Mouse (Mus musculus): Measurements from ENCODE around the gene Dnajb2. TPM values are rescaled to one million over a fixed set of nuclear protein-coding genes. Genes with fewer than 3 reads are reported as not detected.

Gene Dnajb2
- polyA plus RNA-seq, 1 experiment from 2014 or later, result 24.2 TPM

- no peak for DNase-seq (ENCODE audit: low spot score)
- Histone ChIP-seq H3K27me3 (ENCODE audit: control insufficient read depth, insufficient read depth, low read length) (no peaks in the 10 kb centered on the region), H3K4me3 (ENCODE audit: low read depth, low read length) (no peak overlapping the region), H3K4me2 (replicated peaks; ENCODE audit: low read depth) (no peak overlapping the region), H3K27ac (replicated peaks) (no peak overlapping the region), H3K4me1 (replicated peaks; ENCODE audit: control insufficient read depth, insufficient read depth) (peaks cover 3% of the 10 kb centered on the region; the same call in 1 of the 2 replicates), H3K36me3 (ENCODE audit: control insufficient read depth, insufficient read depth, low read length) (no peaks in the 10 kb centered on the region), H3K9me3 (ENCODE audit: control insufficient read depth, low read length) (no peaks in the 10 kb centered on the region), H3K9ac (ENCODE audit: low read length) (no peak overlapping the region)
- ATAC-seq (ENCODE audit: low FRiP score, low TSS enrichment), result no peak
- WGBS, result 8% methylated on average over 7 of the region's 7 CpGs
- no peak for TF ChIP-seq CTCF (IDR thresholded peaks at IDR 0.05; ENCODE audit: low read depth)
- no peak for TF ChIP-seq EP300 (optimal IDR thresholded peaks at IDR 0.05)
These were observed 53.2 kb downstream of the Dnajb2 start for GRCm38 (mm10) chr1:75289376-75289775.

- H3K36me3 ChIP-seq (ENCODE audit: control insufficient read depth, insufficient read depth, low read length), result no peaks in the 10 kb centered on the region
- no peak overlapping the region for H3K27ac ChIP-seq (replicated peaks)
- H3K4me3 ChIP-seq (ENCODE audit: low read depth, low read length), result no peak overlapping the region
- DNase-seq (ENCODE audit: low spot score) (no peak), ATAC-seq (ENCODE audit: low FRiP score, low TSS enrichment) (no peak)
- no peaks in the 10 kb centered on the region for H3K27me3 ChIP-seq (ENCODE audit: control insufficient read depth, insufficient read depth, low read length)
- H3K4me1 ChIP-seq (replicated peaks; ENCODE audit: control insufficient read depth, insufficient read depth), result peaks cover 3% of the 10 kb centered on the region; the same call in 1 of the 2 replicates
- no peak overlapping the region for H3K4me2 ChIP-seq (replicated peaks; ENCODE audit: low read depth)
- no peak overlapping the region for H3K9ac ChIP-seq (ENCODE audit: low read length)
- 57% methylated on average over 8 of the region's 8 CpGs for WGBS
- TF ChIP-seq CTCF (IDR thresholded peaks at IDR 0.05; ENCODE audit: low read depth) (no peak), EP300 (optimal IDR thresholded peaks at IDR 0.05) (no peak)
- H3K9me3 ChIP-seq (ENCODE audit: control insufficient read depth, low read length), result no peaks in the 10 kb centered on the region
These were observed 53.8 kb downstream of the Dnajb2 start for GRCm38 (mm10) chr1:75289888-75290431.

- H3K9me3 ChIP-seq (ENCODE audit: control insufficient read depth, low read length), result no peaks in the 10 kb centered on the region
- H3K9ac ChIP-seq (ENCODE audit: low read length), result no peak overlapping the region
- ATAC-seq (ENCODE audit: low FRiP score, low TSS enrichment) (no peak), DNase-seq (ENCODE audit: low spot score) (no peak)
- no peak overlapping the region for H3K4me2 ChIP-seq (replicated peaks; ENCODE audit: low read depth)
- H3K36me3 ChIP-seq (ENCODE audit: control insufficient read depth, insufficient read depth, low read length), result no peaks in the 10 kb centered on the region
- H3K4me3 ChIP-seq (ENCODE audit: low read depth, low read length), result no peak overlapping the region
- no peak overlapping the region for H3K27ac ChIP-seq (replicated peaks)
- TF ChIP-seq EP300 (optimal IDR thresholded peaks at IDR 0.05) (no peak), CTCF (IDR thresholded peaks at IDR 0.05; ENCODE audit: low read depth) (peak; percentile 62)
- H3K4me1 ChIP-seq (replicated peaks; ENCODE audit: control insufficient read depth, insufficient read depth), result peaks cover 3% of the 10 kb centered on the region; the same call in 1 of the 2 replicates
- H3K27me3 ChIP-seq (ENCODE audit: control insufficient read depth, insufficient read depth, low read length), result no peaks in the 10 kb centered on the region
These were observed 54.4 kb downstream of the Dnajb2 start for GRCm38 (mm10) chr1:75290582-75290981.

GRCm38 (mm10) chr1:75291321-75291720, 55.1 kb downstream of the Dnajb2 start:
- no peak overlapping the region for H3K4me3 ChIP-seq (ENCODE audit: low read depth, low read length)
- ATAC-seq (ENCODE audit: low FRiP score, low TSS enrichment), result no peak
- no peak overlapping the region for H3K27ac ChIP-seq (replicated peaks)
- 84% methylated on average over 8 of the region's 8 CpGs for WGBS
- H3K4me2 ChIP-seq (replicated peaks; ENCODE audit: low read depth), result no peak overlapping the region
- H3K9me3 ChIP-seq (ENCODE audit: control insufficient read depth, low read length), result no peaks in the 10 kb centered on the region
- H3K36me3 ChIP-seq (ENCODE audit: control insufficient read depth, insufficient read depth, low read length), result no peaks in the 10 kb centered on the region
- no peak for DNase-seq (ENCODE audit: low spot score)
- no peak overlapping the region for H3K9ac ChIP-seq (ENCODE audit: low read length)
- peaks cover 3% of the 10 kb centered on the region; the same call in 1 of the 2 replicates for H3K4me1 ChIP-seq (replicated peaks; ENCODE audit: control insufficient read depth, insufficient read depth)
- no peak for TF ChIP-seq EP300 (optimal IDR thresholded peaks at IDR 0.05)
- no peak for TF ChIP-seq CTCF (IDR thresholded peaks at IDR 0.05; ENCODE audit: low read depth)
- H3K27me3 ChIP-seq (ENCODE audit: control insufficient read depth, insufficient read depth, low read length), result no peaks in the 10 kb centered on the region

GRCm38 (mm10) chr1:75292476-75293330, 56.5 kb downstream of the Dnajb2 start:
- TF ChIP-seq EP300 (optimal IDR thresholded peaks at IDR 0.05), result no peak
- no peak for TF ChIP-seq CTCF (IDR thresholded peaks at IDR 0.05; ENCODE audit: low read depth)
- Histone ChIP-seq H3K9ac (ENCODE audit: low read length) (no peak overlapping the region), H3K4me2 (replicated peaks; ENCODE audit: low read depth) (no peak overlapping the region), H3K4me1 (replicated peaks; ENCODE audit: control insufficient read depth, insufficient read depth) (peaks cover 3% of the 10 kb centered on the region; the same call in 1 of the 2 replicates), H3K36me3 (ENCODE audit: control insufficient read depth, insufficient read depth, low read length) (no peaks in the 10 kb centered on the region), H3K4me3 (ENCODE audit: low read depth, low read length) (no peak overlapping the region), H3K27me3 (ENCODE audit: control insufficient read depth, insufficient read depth, low read length) (no peaks in the 10 kb centered on the region), H3K9me3 (ENCODE audit: control insufficient read depth, low read length) (no peaks in the 10 kb centered on the region), H3K27ac (replicated peaks) (no peak overlapping the region)
- 20% methylated on average over 12 of the region's 12 CpGs for WGBS
- DNase-seq (ENCODE audit: low spot score) (no peak), ATAC-seq (ENCODE audit: low FRiP score, low TSS enrichment) (peak; percentile 40; the same call in 1 of the 2 replicates)

GRCm38 (mm10) chr1:75293331-75293701, 57.1 kb downstream of the Dnajb2 start:
- Histone ChIP-seq H3K9ac (ENCODE audit: low read length) (no peak overlapping the region), H3K27ac (replicated peaks) (no peak overlapping the region), H3K36me3 (ENCODE audit: control insufficient read depth, insufficient read depth, low read length) (no peaks in the 10 kb centered on the region), H3K27me3 (ENCODE audit: control insufficient read depth, insufficient read depth, low read length) (no peaks in the 10 kb centered on the region), H3K4me2 (replicated peaks; ENCODE audit: low read depth) (no peak overlapping the region), H3K4me1 (replicated peaks; ENCODE audit: control insufficient read depth, insufficient read depth) (peaks cover 3% of the 10 kb centered on the region; the same call in 1 of the 2 replicates), H3K9me3 (ENCODE audit: control insufficient read depth, low read length) (no peaks in the 10 kb centered on the region), H3K4me3 (ENCODE audit: low read depth, low read length) (no peak overlapping the region)
- no peak for TF ChIP-seq CTCF (IDR thresholded peaks at IDR 0.05; ENCODE audit: low read depth)
- no peak for TF ChIP-seq EP300 (optimal IDR thresholded peaks at IDR 0.05)
- DNase-seq (ENCODE audit: low spot score) (no peak), ATAC-seq (ENCODE audit: low FRiP score, low TSS enrichment) (peak; percentile 15; the same call in 1 of the 2 replicates)
- WGBS, result 80% methylated on average over 5 of the region's 5 CpGs

Measured in stomach, postnatal 0 days (tissue).